Mouse (Mus musculus) small intestine, adult 10 weeks (tissue): Measurements from ENCODE around the gene Gzmb. TPM values are rescaled to one million over a fixed set of nuclear protein-coding genes. Genes with fewer than 3 reads are reported as not detected.

Experiments
- polyA plus RNA-seq: library from polyadenylated mRNA; stranded (reverse); fragments of 350-450 nt; fragmentation: Illumina TruSeq; extraction: RNeasy Lipid Tissue Mini Kit (QIAGEN cat#74804); gene quantifications from one replicate; pipeline ENCODE4 v1.2.3, GENCODE M21; 2014; ENCODE audit warnings: low replicate concordance

Gzmb gene
- 70.7 TPM for polyA plus RNA-seq

DNA sequence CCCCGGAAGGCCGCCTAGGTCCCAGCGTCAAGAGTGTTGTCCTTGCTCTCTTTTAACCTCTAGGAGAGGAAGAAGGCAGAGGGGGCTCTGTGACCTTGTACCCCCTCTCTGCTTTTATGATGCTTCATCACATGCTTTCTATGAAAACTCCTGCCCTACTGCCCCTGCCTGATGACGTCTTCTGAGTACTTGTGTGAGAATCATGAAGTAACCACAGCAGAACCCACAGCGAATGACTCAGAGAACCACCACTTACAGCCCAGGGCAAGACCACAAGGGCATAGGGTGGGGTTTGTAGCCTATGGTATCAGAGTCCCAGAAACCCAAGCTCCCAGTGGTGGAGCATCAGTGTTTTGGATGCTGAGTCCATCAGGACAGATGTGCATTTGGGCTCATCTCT is at the start of gene Gzmb:
Gene Gzmb (minus strand): TSS at position 108 of the 400 bp plus-strand sequence.

GRCm38 (mm10) chr14:56234556-56234955 is 27.5 kb downstream of the Gzmb start, which contains the start of gene Gzmc:
Gene Gzmc (minus strand): TSS chr14:56234656.

DNA sequence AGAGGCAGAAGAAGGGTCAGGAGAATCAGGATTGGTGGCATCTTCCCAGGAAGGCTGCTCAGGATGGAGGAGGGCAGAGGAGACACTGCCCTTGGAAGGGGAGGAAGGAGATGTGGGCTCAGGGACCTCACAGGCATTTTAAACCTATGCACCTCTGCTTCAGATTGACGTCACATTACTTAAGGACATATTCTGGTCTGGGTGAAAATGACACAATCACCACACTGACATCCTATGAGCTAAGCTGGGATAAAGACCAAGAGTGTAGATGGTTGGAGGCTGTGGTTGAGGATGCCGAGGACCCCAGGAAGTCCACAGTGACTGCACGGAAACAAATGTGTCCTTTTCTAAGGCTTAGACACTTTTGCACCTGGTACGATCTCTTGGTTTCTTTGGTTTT is 50.7 kb downstream of the Gzmb start, which contains the start of gene Gzmf:
Gene Gzmf (minus strand): TSS at position 101 of the 400 bp plus-strand sequence.

Other genes with a start within 250 kb of the Gzmb start
- gene Mcpt1, start 244.3 kb downstream of the Gzmb start, polyA plus RNA-seq = 4.8 TPM
- not detected for gene Mcpt9, start 231.8 kb downstream of the Gzmb start, polyA plus RNA-seq
- gene Mcpt2, start 220.2 kb downstream of the Gzmb start, polyA plus RNA-seq = 2.0 TPM
- 0.41 TPM for gene Mcpt4, start 199.9 kb downstream of the Gzmb start, polyA plus RNA-seq
- not detected for gene Mcpt8, start 177.0 kb downstream of the Gzmb start, polyA plus RNA-seq
- not detected for gene Ctsg, start 159.7 kb downstream of the Gzmb start, polyA plus RNA-seq
- not detected for gene Gzme, start 141.6 kb downstream of the Gzmb start, polyA plus RNA-seq
- not detected for gene Gzmd, start 129.7 kb downstream of the Gzmb start, polyA plus RNA-seq
- not detected for gene Gzmg, start 102.7 kb downstream of the Gzmb start, polyA plus RNA-seq
- gene Gzmn, start 87.7 kb downstream of the Gzmb start, polyA plus RNA-seq = not detected
- gene Gzmf, start 50.8 kb downstream of the Gzmb start, polyA plus RNA-seq = not detected
- not detected for gene Gzmc, start 27.6 kb downstream of the Gzmb start, polyA plus RNA-seq
- not detected for gene Atp12a, start 102.8 kb upstream of the Gzmb start, polyA plus RNA-seq
- 1.1 TPM for gene Rnf17, start 140.3 kb upstream of the Gzmb start, polyA plus RNA-seq